Mouse (Mus musculus) lung, adult 2 months (tissue): ENCODE measurements around the gene Mpzl3.

Experiments
- CTCF ChIP-seq: fragments of 200-500 bp; IDR thresholded peaks from 2 replicates; pipeline ENCODE4 v1.5.1; 2011; ENCODE audit warnings: mild to moderate bottlenecking, low read length, control low read depth; ENCODE audit not compliant: insufficient read depth
- POLR2A ChIP-seq: fragments of 200-500 bp; IDR thresholded peaks from 2 replicates; pipeline ENCODE4 v1.6.1; 2011; ENCODE audit warnings: low read depth, mild to moderate bottlenecking, control low read depth, low read length, borderline replicate concordance; ENCODE audit errors: extremely low read depth

GRCm38 (mm10) chr9:45048511-45048910 lies 6.5 kb upstream of the Mpzl3 start:
- TF ChIP-seq POLR2A (no peak), CTCF (peak; percentile 42)
